Mouse (Mus musculus) ES-E14 (cell line): ENCODE data around the gene Wdr20. TPM values are rescaled to one million over a fixed set of nuclear protein-coding genes. Genes with fewer than 3 reads are reported as not detected.

ENCODE experiments used
- DNase-seq: peaks from one replicate; pipeline ENCODE4 v3.0.0-alpha.2; 2013; ENCODE audit warnings: low read depth, low spot score
- H3K27ac ChIP-seq: 2 replicates; pipeline ENCODE4 v1.5.1; 2012; ENCODE audit warnings: low read depth, mild to moderate bottlenecking, low read length, moderate library complexity, mixed read lengths; ENCODE audit not compliant: poor library complexity, insufficient read depth, severe bottlenecking
- H3K36me3 ChIP-seq: 2 replicates; pipeline ENCODE4 v1.6.1; 2012; ENCODE audit warnings: mild to moderate bottlenecking, low read length, moderate library complexity, mixed read lengths; ENCODE audit not compliant: control insufficient read depth, poor library complexity, insufficient read depth, severe bottlenecking
- H3K4me1 ChIP-seq, 2 experiments: fragments of 150-350 bp in 1 of 2; sonication (generic) in 1 of 2; 2 replicates each; pipeline ENCODE4 v1.6.1; 2012; ENCODE audit warnings: low read length in 2 of 2, mild to moderate bottlenecking in 1 of 2, mixed read lengths in 1 of 2; ENCODE audit not compliant: control insufficient read depth in 2 of 2, insufficient read depth in 2 of 2, poor library complexity in 1 of 2
- H3K4me3 ChIP-seq, 2 experiments: fragments of 150-350 bp in 1 of 2; sonication (generic) in 1 of 2; 2 replicates each; pipeline ENCODE4 v1.5.1; 2012; ENCODE audit warnings: low read length in 2 of 2, low read depth in 1 of 2, mild to moderate bottlenecking in 1 of 2, mixed read lengths in 1 of 2; ENCODE audit not compliant: insufficient read depth in 1 of 2, poor library complexity in 1 of 2, severe bottlenecking in 1 of 2
- H3K9ac ChIP-seq: 2 replicates; pipeline ENCODE4 v1.6.1; 2012; ENCODE audit warnings: low read depth, mild to moderate bottlenecking, low read length, mixed read lengths; ENCODE audit not compliant: poor library complexity, insufficient read depth, severe bottlenecking
- H3K9me3 ChIP-seq: fragments of 150-350 bp; sonication (generic); 2 replicates; pipeline ENCODE4 v1.6.1; 2012; ENCODE audit warnings: low read depth, mild to moderate bottlenecking, low read length; ENCODE audit not compliant: control insufficient read depth, insufficient read depth
- CHD2 ChIP-seq: IDR thresholded peaks from 2 replicates; pipeline ENCODE4 v1.6.1; 2014; ENCODE audit warnings: mild to moderate bottlenecking, low read depth, low read length, inconsistent platforms
- HCFC1 ChIP-seq: IDR thresholded peaks from 2 replicates; pipeline ENCODE4 v1.6.1; 2012; ENCODE audit warnings: low read length, inconsistent platforms, borderline replicate concordance; ENCODE audit not compliant: insufficient read depth
- MAFK ChIP-seq: IDR thresholded peaks from 2 replicates; pipeline ENCODE4 v1.6.1; 2014; ENCODE audit warnings: mild to moderate bottlenecking, low read depth, low read length, inconsistent platforms; ENCODE audit not compliant: insufficient read depth
- ZC3H11A ChIP-seq: IDR thresholded peaks from 2 replicates; pipeline ENCODE4 v1.6.1; 2012; ENCODE audit warnings: low read depth, mild to moderate bottlenecking, inconsistent platforms, low read length, borderline replicate concordance
- ZNF384 ChIP-seq: IDR thresholded peaks from 2 replicates; pipeline ENCODE4 v1.6.1; 2012; ENCODE audit warnings: low read depth, low read length, inconsistent platforms
- in situ Hi-C, 2 experiments: fragments of 600-800 bp; cut with MboI; formaldehyde crosslinking; loops; one replicate each; pipeline ENCODE4 v1.15.1; 2025; ENCODE audit warnings: low sequenced_read_pairs in 2 of 2, inconsistent platforms in 1 of 2; ENCODE audit not compliant: unreplicated experiment in 2 of 2
- total RNA-seq: library from RNA; depleted of rRNA; stranded (reverse); fragments of 300-350 nt; gene quantifications from 2 replicates; pipeline ENCODE4 v1.2.3, GENCODE M21; 2012

Wdr20 gene
- total RNA-seq, 1 experiment, result 30.3 TPM

GRCm38 (mm10) chr12:110752703-110753102, 15.0 kb downstream of the Wdr20 start:
- no peak overlapping the region for H3K27ac ChIP-seq
- no peak overlapping the region for H3K9ac ChIP-seq
- peaks cover 0 to 8% of the 10 kb centered on the region in 2 experiments; a peak in 1 of 4 replicates for H3K4me1 ChIP-seq
- no peak overlapping the region for H3K4me3 ChIP-seq
- peaks cover 3% of the 10 kb centered on the region; the same call in 1 of the 2 replicates for H3K36me3 ChIP-seq
- TF ChIP-seq ZNF384 (no peak), CHD2 (no peak), HCFC1 (no peak), ZC3H11A (no peak), MAFK (no peak)
- no peak for DNase-seq
- no peaks in the 10 kb centered on the region for H3K9me3 ChIP-seq
- in situ Hi-C loops, result no loop called here

GRCm38 (mm10) chr12:110753976-110754375, 16.2 kb downstream of the Wdr20 start:
- H3K36me3 ChIP-seq, result peaks cover 3% of the 10 kb centered on the region; the same call in 1 of the 2 replicates
- no peaks in the 10 kb centered on the region for H3K9me3 ChIP-seq
- TF ChIP-seq HCFC1, result no peak
- TF ChIP-seq ZC3H11A, result no peak
- H3K27ac ChIP-seq, result no peak overlapping the region
- no peak for DNase-seq
- peaks cover 0 to 8% of the 10 kb centered on the region in 2 experiments; a peak in 1 of 4 replicates for H3K4me1 ChIP-seq
- H3K9ac ChIP-seq, result no peak overlapping the region
- in situ Hi-C loops, result no loop called here
- H3K4me3 ChIP-seq, result no peak overlapping the region

- no peak for TF ChIP-seq ZC3H11A
- H3K36me3 ChIP-seq, result peaks cover 3% of the 10 kb centered on the region; the same call in 1 of the 2 replicates
- DNase-seq, result no peak
- H3K27ac ChIP-seq, result no peak overlapping the region
- in situ Hi-C loops, result no loop called here
- H3K4me1 ChIP-seq, result peaks cover 3 to 12% of the 10 kb centered on the region in 2 experiments; a peak in 3 of 4 replicates
- no peaks in the 10 kb centered on the region for H3K9me3 ChIP-seq
- H3K4me3 ChIP-seq, result no peak overlapping the region
- no peak overlapping the region for H3K9ac ChIP-seq
These were observed 19.4 kb downstream of the Wdr20 start for GRCm38 (mm10) chr12:110757161-110757560.

- no peak for DNase-seq
- Histone ChIP-seq H3K9ac (no peak overlapping the region), H3K4me1 (peaks cover 3 to 12% of the 10 kb centered on the region in 2 experiments), H3K27ac (no peak overlapping the region), H3K9me3 (no peaks in the 10 kb centered on the region), H3K4me3 (no peak overlapping the region), H3K36me3 (peaks cover 3% of the 10 kb centered on the region; the same call in 1 of the 2 replicates)
- TF ChIP-seq HCFC1, result no peak
- no peak for TF ChIP-seq ZNF384
- TF ChIP-seq CHD2, result no peak
- no peak for TF ChIP-seq MAFK
- TF ChIP-seq ZC3H11A, result no peak
- in situ Hi-C loops, result no loop called here
These were observed 21.2 kb downstream of the Wdr20 start for GRCm38 (mm10) chr12:110758932-110759331.

- in situ Hi-C loops, result no loop called here
- no peak overlapping the region for H3K27ac ChIP-seq
- H3K9me3 ChIP-seq, result no peaks in the 10 kb centered on the region
- H3K9ac ChIP-seq, result no peak overlapping the region
- DNase-seq, result no peak
- no peak overlapping the region for H3K4me3 ChIP-seq
- TF ChIP-seq ZNF384, result no peak
- TF ChIP-seq MAFK, result no peak
- TF ChIP-seq CHD2, result no peak
- no peak for TF ChIP-seq HCFC1
- no peak for TF ChIP-seq ZC3H11A
- no peaks in the 10 kb centered on the region for H3K36me3 ChIP-seq
- H3K4me1 ChIP-seq, result peaks cover 3 to 10% of the 10 kb centered on the region in 2 experiments
These were observed 24.6 kb downstream of the Wdr20 start for GRCm38 (mm10) chr12:110762321-110762720.
